Mouse (Mus musculus) T-helper 2 cell (primary cell): ENCODE results near the gene Chst15.

Source experiments
- in situ Hi-C: fragments of 300-600 bp; cut with MboI, MseI; formaldehyde crosslinking; loops from one replicate; pipeline ENCODE4 v1.15.1; 2025; ENCODE audit warnings: high pct_unique_total_duplicates

The Chst15 gene

DNA sequence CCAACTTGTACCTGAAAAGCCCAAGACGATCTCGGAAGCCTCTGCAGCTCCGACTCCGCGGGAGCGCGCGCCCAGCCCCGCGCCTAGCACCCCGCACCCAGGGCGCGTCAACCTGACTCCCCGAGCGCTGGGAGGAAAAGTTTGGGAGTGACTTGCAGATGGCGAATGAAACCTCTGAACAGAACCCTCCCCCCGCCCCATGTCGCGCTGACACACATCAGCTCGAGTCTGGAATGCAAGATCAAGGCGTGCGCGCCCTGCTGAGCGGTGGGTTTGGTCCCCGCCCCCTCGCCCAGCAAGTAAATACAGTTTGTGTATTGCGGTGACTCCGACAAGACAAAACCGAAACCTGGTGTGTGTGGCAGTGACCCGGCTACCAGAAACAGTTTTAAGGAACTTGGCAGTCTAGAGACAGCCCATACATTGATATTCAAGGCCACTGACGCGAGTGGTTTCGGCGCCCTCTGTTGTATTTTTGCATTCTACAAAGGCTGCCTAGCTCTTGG lies at the start of gene Chst15:
Gene Chst15, minus strand, starts transcription at position 193 of the 506 bp plus-strand sequence.
- in situ Hi-C loops, result loop anchor here (5.0 kb wide), 1 partner anchor 450 kb away; no protein-coding TSS in a partner anchor

DNA sequence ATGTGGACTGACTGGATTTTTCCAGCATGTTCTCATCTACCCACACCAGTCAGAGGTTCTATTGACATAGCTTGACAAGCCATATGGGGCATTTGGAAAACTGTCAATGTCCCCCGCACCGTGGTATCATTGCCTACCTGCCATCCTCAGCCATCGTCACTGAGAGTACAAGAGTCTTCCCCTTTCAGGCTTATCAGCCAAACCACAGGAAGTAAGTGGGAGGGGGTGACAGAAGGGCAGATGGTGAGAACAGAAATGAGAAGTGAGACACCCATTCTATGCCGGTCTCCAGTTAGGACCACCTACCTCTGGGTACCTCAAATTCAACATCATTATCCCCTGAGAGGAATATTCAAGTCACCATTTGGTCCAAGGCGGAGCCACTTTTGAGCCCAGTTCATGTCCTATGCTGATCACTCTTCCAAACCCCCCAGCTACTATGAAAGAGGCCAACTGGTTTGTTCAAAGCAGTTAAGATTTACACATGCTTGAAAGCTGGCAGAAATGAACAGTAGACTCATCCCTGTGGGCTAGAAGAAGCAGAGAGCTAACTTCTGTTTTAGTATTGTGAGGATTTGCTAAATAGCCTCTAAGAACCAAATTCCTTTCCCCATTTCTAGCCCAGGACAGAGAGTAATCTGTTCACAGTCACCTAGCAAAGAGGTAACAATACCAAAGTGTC lies 48.8 kb upstream of the Chst15 start:
- in situ Hi-C loops, result no loop called here

DNA sequence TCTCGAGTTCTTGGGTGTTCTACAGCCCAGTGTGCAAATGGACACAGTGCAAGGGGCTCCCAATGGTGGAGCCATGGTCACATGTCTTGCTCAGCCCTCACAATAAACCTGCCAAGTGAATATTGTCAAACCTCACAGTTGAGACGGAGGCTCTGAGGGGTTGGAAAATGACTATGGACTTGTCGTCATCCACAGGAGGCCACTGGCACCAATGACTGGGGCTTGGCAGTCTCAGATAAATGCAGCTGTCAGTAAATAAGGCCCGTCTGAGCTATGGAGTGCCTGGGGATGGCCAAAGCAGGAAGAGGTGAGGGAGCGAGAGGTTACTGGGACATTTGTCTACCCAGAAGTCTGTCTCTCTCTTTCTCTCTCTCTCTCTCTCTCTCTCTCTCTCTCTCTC lies 48.1 kb upstream of the Chst15 start:
- in situ Hi-C loops, result no loop called here

DNA sequence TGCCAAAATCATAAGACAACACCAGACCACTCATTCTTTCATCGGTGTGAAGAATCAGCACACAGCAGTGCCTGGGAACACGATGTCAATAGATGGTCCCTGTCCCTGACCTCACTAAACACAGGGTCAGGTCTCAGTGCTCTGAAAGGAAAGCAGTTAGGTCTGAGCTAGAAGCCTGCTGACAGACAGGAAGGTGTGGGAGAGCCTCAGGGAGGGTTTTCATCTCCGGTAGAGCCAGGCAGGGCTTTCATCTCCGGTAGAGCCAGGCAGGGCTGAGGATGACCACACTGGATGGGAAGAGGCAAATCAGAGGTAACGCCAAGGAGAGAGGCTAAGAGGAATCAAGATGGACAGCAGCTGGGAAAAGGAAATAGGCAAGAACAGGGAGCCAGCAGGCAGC lies 47.5 kb upstream of the Chst15 start:
- in situ Hi-C loops, result no loop called here

DNA sequence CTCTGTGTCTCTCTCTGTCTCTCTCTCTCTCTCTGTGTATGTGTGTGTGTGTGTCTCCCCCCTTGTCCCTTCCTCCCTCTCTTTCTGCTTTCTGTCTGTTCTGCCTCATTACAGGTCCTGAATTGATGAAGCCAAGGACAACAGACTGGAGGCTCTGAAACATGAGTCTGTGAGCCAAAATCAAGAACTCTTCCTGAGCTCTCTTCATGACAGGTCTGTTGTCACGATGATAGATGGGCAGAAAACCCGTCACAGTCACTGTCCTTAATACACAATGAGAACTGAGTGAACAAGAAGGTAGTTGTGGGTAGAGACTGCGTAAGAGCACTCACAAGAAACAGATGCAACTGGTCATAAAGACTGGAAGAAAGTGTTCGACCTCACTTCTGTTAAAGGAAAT lies 43.3 kb upstream of the Chst15 start:
- in situ Hi-C loops, result no loop called here

DNA sequence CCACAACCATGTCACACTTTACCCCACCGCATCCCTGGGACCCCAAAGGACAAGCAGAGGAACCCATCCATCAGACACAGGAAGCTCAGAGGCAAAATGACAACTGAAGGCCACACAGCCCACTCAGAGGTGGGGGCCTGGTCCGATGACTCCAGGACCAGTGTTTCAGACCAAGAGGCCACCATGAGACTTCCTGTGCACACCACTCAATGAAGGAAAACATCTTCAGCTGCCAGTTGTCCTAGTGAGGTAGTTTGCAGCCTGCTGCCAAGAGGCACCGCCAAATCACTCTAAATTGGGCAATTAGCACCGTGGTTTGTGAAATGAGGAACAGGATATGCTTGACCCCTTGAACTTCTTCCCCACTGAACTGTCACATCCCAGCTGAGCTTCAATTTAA lies 41.7 kb upstream of the Chst15 start:
- in situ Hi-C loops, result no loop called here

DNA sequence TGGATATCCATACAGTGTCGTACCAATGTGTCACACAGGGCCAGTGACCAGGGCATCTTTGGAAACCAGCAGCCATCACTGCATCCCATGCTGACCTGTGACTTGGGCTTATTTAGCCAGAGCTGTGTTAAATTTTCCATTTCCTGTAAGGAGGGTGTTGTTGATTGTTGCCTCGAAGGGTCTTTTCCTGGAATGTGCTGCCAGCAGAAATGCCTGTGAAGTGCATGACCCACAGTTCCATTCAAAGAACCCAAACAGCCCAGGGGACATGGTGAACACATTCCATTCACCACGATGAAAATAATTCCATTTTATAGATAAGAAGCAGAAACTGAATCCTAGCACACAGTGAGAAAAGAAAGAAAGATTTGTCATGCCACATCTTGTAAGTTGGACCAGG lies 41.2 kb upstream of the Chst15 start:
- in situ Hi-C loops, result no loop called here

DNA sequence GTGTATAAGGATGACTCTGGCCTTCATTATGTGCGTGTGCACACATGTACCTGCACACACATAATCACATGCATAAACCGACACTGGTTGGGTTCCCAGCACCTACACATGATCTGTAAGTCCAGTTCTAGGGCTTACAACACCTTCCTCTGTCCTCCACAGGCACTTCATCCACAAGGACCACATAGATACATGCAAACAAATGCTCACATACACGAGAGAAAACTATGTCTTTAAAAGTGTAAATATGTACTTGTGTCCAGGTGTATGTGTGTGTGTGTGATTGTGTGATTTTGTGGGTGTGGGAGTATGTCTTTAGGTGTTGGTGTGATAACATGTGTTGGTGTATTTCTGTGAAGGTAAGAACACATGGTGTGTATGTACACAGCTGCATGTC lies 40.8 kb upstream of the Chst15 start:
- in situ Hi-C loops, result no loop called here

DNA sequence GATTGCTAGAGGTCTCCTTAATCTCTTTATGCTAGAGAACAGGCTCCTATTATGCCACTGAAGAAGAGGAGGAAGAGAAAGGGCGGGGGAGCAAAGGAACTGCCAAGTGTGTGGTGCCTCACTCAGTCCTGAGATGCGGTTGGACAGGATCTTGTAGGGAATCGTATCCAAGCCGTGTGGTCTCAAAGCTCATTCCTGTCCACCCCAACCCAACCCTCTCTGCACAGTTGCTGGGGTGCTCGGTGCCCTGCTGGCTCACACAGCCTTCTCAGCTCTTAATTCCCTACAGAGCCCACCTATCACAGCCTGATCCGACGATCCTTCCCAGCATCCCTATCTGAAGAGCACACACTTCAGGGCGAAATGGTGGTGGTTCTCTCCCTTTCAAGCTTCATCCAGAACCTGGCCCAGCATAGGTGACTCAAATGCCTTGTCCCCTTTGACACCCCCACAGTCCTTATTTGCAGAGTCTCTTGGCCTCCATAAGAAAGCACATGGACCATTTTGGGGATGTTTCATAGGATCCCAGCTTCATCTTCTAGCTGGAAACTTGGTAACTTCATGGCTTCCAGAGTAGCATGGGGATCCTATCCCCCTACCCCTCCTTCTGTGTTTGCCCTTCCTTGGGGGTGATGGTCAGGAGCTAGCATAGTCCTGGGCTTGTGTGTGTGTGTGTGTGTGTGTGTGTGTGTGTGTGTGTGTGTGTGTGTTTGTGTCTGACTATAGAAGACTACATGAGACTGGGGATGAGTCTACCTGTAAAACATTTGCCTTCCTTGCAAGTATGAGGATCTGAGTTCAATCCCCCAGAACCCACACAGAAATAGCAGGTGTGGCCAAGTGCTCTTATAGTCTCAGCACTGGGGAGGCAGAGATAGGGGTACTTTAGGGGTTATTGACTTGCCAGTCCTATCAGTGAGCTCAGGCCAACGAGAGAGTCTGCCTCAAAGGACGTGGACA lies 40.1 kb upstream of the Chst15 start:
- in situ Hi-C loops, result no loop called here

DNA sequence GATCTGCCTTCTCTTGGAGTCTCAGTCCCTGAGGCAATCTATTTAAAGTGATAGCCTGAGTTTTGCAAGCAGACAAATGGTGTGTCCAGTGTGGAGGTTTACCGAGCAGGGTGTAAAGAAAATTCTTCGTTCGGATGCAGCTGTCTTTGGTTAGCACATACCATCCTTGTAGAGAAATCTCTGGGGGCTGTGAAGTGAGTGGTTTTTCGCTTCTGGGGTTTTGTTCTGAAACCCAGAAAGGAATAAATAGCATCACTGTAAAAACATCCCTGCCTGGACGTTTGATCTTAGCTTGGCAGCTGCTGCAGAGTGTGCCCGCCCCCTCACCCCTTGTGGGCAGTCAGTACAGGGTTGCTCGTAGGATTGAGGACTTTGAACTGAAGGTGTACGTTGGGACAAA lies 39.2 kb upstream of the Chst15 start:
- in situ Hi-C loops, result no loop called here

DNA sequence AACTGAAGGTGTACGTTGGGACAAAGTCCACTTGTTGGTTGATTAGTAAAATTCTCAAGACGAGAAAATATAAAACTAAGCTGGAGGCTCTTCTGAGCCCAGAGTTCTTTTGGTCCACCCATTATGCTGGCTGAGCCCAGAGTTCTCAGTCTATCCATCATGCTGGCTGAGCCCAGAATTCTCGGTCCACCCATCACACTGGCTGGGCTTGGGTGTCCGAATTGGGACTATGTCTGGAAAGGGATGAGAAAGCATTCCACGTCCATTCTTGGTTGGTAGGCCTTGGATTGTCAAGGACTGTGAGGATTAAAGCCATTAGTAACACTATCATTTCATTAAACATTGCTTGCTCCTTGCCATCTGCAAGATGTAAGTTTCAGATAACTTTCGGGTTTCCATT lies 38.7 kb upstream of the Chst15 start:
- in situ Hi-C loops, result no loop called here

DNA sequence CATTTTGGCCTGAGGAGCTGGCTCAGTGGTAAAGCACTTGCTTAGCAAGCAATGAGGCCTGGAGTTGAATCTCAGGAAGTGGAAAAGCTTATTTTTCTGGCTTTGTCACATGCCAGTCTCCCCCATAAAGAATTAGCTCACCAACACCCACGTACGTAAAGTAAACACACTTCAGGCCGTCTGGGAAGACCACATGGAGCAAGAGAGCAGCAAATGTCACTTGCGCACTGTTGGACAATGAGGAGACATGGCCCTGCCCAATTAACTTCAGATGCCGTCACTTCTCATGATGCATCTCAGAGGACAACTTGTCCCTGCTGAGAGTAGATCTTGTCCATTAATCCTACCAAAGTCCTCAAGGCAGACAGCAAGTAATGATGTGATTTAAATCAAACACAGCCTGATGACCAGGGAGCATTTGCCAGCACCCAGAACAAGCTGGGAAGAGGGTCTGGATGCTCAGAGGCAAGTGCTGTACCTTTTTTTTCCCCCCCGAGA lies 32.1 kb upstream of the Chst15 start:
- in situ Hi-C loops, result no loop called here

DNA sequence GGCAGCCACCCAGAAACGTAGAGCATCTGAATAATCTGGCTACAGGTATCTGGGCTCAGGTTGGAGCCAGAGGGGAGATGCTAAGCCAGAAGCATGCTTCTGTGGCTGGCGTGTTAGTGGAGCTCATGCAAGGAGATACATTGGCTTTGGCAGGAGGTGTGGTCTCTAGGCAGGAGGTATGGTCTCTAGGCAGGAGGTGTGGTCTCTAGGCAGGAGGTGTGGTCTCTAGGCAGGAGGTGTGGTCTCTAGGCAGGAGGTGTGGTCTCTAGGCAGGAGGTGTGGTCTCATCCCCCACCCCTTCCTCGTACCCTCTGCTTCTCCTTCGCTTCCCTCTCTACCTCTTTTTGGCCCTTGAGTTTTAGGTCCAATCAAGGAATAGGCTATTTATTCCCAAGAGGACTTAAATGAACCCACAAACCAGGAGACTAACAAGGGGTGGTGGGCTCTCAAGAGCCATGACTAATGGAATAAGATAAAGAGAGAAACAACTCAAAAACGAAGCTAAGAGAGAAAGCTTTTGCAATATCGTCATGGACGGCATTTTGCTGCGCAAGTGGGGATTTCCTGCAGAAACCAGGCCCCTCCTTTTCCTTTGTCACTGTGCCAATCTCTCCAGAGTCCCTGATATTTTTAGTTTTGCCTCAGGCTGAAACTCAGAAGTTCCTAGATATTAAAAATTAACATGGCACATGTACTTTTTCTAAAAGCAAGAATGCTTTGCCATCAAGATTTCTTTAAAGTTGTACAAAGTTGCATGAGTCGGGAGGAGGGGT lies 30.4 kb upstream of the Chst15 start:
- in situ Hi-C loops, result no loop called here

DNA sequence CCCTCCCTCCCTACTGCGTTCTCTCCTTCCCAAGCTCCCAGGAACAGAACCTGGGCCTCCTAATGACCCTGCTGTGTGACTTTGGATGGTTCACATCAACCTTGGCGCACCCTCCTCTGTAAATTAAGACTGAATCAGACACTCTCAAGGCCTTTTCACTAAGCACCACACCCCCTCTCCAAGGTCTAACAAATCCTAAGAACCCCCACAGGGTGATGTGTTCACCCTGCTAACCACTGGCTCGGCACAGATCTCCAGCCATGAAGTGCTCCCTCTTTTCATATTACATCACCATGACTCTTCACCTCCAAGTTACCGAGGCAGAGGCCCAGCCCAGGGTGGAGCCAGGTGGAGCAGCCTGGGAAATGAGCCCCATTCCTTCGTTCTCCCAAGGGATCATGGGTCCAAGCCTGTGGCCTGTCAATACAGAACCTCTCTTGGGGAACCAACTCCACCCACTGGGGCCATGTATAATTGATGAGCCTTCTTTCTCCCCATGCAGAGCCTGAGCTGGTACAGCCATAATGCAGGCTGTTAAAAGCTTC lies 28.6 kb upstream of the Chst15 start:
- in situ Hi-C loops, result no loop called here

DNA sequence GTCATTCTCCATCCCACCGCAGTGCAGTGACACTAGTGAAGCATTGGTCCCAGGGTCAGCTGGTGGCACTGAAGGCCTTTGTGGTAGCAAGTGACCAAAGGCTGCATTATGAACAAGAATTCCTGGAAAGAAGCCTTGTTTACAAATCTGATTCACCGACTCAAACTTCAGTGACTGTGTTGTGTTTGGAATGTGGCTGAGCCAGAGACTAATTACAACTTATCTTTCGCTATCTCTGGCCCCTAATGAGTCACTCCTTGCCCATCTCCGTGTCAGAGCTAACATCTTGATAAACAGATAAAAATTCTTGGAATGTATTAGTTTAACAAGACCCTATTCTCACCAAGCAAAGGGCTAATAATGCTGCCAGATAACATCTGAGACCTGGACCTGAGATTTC lies 27.6 kb upstream of the Chst15 start:
- in situ Hi-C loops, result no loop called here

DNA sequence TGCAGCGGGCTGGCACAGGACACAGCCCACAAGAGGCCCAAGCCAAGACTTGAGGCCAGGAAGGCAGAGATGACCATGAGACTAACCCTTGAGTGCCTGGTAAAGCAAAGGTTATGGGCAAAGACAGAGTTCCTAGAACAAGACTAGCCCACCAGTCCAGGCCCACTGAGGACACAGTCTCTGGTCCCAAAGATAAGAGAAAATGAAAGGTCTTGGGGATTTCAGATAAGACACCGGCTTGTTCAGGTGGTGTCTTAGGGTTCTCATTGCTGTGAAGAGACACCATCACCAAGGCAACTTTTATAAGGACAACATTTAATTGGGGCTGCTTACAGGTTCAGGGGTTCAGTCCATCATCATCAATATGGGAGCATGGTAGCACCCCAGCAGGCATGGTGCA lies 26.9 kb upstream of the Chst15 start:
- in situ Hi-C loops, result no loop called here

DNA sequence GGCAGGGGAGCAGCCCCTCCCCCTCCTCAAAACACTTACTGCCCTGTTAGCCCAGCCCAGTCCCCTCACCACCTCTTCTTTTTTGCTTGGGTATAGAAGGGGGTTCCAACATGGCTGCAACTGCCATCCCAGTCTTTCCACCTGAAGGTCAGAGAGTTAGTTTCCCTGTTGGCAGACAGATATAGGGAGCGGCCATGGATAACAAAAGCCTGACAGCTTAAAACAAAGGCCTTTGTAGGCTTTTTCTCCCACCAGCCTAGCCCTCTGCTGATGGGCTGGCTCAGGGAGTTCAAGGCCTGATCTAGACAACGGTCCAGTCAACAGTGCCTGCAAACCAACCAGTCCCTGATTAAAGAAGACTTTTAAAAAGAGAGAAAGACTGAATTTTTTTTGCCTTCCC lies 26.1 kb upstream of the Chst15 start:
- in situ Hi-C loops, result no loop called here

DNA sequence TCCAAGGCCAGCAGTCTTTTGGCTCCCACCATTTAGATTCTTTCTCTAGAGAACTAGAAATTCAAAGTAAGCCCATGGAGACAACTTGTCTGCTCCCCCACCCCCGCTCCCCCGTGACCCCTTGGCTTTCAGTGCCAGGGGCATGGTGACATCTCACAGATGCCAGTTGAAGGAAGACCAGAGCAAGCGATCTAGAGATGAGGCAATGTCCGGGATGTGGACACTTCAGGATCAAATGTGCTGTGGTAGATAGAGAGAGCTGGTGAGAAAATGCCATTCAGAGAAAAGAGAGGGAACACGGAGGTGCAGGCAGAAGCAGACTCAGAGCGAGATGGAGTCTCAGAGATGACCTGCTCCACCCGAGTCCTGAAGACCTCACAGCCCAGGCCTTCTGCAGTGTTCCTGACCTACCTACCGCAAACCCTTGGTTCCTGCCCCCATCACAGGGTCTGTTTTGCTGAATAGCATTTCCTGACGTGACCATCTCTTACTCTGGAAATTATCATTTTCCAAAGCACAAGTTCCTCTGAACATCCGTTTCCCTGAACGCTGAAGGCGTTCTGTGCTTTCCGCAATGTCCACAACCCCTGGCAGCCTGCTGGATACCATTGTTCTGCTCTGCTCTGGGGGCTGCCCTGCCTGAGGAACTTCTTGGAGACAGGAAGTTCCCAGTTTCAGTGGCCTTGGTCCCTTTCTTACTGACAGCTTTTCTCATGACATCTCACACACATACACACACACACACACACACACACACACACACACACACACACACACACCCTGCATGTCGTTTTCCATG lies 22.2 kb upstream of the Chst15 start:
- in situ Hi-C loops, result no loop called here

DNA sequence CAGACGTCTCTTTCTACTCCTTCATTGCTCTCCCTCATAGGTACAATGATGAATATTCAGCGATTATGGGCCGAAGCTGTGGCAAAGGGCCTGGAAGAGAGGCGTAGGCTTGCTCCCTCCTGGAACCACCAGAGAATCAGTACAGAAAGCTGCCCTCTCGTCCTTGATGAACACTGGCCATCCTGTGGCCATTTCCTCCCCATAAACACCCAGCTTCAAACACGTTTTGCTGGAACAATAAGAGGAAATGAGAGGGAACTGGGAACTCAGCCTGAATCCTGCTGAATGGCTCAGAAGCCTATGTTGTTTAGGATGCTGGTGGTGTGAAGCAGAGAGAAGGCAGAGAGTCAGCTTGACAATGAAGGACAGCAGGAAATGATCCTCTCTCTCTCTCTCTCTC lies 21.3 kb upstream of the Chst15 start:
- in situ Hi-C loops, result no loop called here

DNA sequence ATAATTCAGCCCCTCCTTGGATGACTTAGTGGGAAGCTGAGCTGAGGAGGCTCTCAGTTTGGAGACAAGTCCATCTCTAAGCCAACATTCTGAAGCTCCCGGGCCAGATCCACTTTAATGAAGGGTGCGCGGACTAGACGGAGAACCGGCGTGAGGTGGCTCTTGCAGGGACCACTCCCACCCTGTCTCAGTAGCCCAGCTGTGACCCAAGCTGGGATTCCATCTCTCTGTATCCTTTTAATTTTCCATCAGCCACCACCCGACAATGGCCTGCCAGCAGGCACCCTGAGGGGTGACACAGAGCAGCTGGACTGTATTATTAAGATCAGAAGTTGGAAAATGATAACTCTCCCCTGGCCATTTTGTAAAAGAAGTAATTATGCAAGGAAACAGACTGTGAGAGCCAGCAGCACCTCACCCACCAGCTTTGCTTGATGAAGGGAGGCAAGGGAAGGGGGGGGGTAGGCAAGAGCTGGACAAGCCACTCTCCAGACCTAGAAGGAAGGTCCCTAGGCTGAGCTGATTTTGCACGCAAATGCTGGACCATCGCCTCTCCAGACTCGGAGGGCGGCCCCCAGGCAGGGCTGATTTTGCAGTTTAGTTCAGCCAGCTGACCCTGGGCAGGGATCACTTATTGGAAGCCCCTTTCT lies 20.4 kb upstream of the Chst15 start:
- in situ Hi-C loops, result no loop called here
